Mouse (Mus musculus) kidney, adult 2 months (tissue): ENCODE data around the gene Ghrhr. TPM values are rescaled to one million over a fixed set of nuclear protein-coding genes. Genes with fewer than 3 reads are reported as not detected.

Source experiments
- DNase-seq: peaks from one replicate; pipeline ENCODE4 v3.0.0; 2021
- H3K27ac ChIP-seq: fragments of 200-500 bp; 2 replicates; pipeline ENCODE4 v1.5.1; 2012; ENCODE audit warnings: low read depth, low read length, control low read depth, inconsistent platforms; ENCODE audit not compliant: insufficient read depth
- H3K27me3 ChIP-seq: fragments of 200-500 bp; replicated peaks from 2 replicates; pipeline ENCODE4 v1.6.1; 2012; ENCODE audit warnings: mild to moderate bottlenecking, moderate library complexity, low read length, inconsistent platforms; ENCODE audit not compliant: control insufficient read depth, insufficient read depth
- H3K36me3 ChIP-seq: fragments of 200-500 bp; 2 replicates; pipeline ENCODE4 v1.6.1; 2012; ENCODE audit warnings: mild to moderate bottlenecking, moderate library complexity, low read length, inconsistent platforms; ENCODE audit not compliant: control insufficient read depth, insufficient read depth
- H3K4me1 ChIP-seq: fragments of 200-500 bp; 2 replicates; pipeline ENCODE4 v1.6.1; 2011; ENCODE audit warnings: low read length; ENCODE audit not compliant: control insufficient read depth, insufficient read depth
- H3K4me3 ChIP-seq: fragments of 200-500 bp; 2 replicates; pipeline ENCODE4 v1.5.1; 2011; ENCODE audit warnings: mild to moderate bottlenecking, low read depth, low read length, control low read depth; ENCODE audit not compliant: insufficient read depth
- CTCF ChIP-seq: fragments of 200-500 bp; conservative IDR thresholded peaks from 2 replicates; pipeline ENCODE4 v1.5.1; 2011; ENCODE audit warnings: low read depth, mild to moderate bottlenecking, control low read depth, low read length, moderate library complexity, mixed read lengths; ENCODE audit not compliant: insufficient read depth, insufficient read length
- POLR2A ChIP-seq: fragments of 200-500 bp; IDR thresholded peaks from one replicate; pipeline ENCODE4 v1.6.1; 2011; ENCODE audit warnings: low read depth, low read length, control low read depth
- WGBS: fragments of 180-500 bp; shearing (Covaris S2); methylation state at CpG from one replicate; pipeline ENCODE4 v1.1.7; 2018; 5-methylcytosine and 5-hydroxymethylcytosine counted together
- polyA plus RNA-seq: library from polyadenylated mRNA; depleted of rRNA; stranded (reverse); fragments of >200 nt; gene quantifications from 2 replicates; pipeline ENCODE4 v1.2.3, GENCODE M21; 2012; rRNA removed

Ghrhr gene
- polyA plus RNA-seq, 1 experiment: 0.36 TPM

- H3K27me3 ChIP-seq: no peaks in the 10 kb centered on the region
- TF ChIP-seq POLR2A: no peak
- no peak for TF ChIP-seq CTCF
- 29% methylated on average over 3 of the region's 3 CpGs for WGBS
- H3K4me3 ChIP-seq: no peak overlapping the region
- no peak for DNase-seq
- no peak overlapping the region for H3K27ac ChIP-seq
- no peaks in the 10 kb centered on the region for H3K36me3 ChIP-seq
- H3K4me1 ChIP-seq: no peaks in the 10 kb centered on the region
Measured at GRCm38 (mm10) chr6:55437919-55438318, 61.8 kb downstream of the Ghrhr start.

Other genes starting within 250 kb of the Ghrhr start
- gene Crhr2, start 243.3 kb upstream of the Ghrhr start, polyA plus RNA-seq: 0.98 and 1.5 TPM in 2 replicates
- gene Inmt, start 201.3 kb upstream of the Ghrhr start, polyA plus RNA-seq: 27.0 and 30.3 TPM in 2 replicates
- gene Mindy4, start 172.9 kb upstream of the Ghrhr start, polyA plus RNA-seq: 14.3 and 14.6 TPM in 2 replicates
- 1,148 and 1,467 TPM in 2 replicates for gene Aqp1, start 39.9 kb upstream of the Ghrhr start, polyA plus RNA-seq
- gene Adcyap1r1, start 75.7 kb downstream of the Ghrhr start, polyA plus RNA-seq: 1.8 and 2.2 TPM in 2 replicates